Mouse (Mus musculus) ES-Bruce4 (cell line): Measurements from ENCODE around the gene Ankrd9.

ENCODE experiments used
- EP300 ChIP-seq: IDR thresholded peaks from 2 replicates; pipeline ENCODE4 v1.6.1; 2011; ENCODE audit warnings: low read depth, low read length; ENCODE audit not compliant: insufficient read depth
- POLR2A ChIP-seq: IDR thresholded peaks from one replicate; pipeline ENCODE4 v1.8.1; 2011; ENCODE audit warnings: low read length; ENCODE audit not compliant: insufficient read depth

DNA sequence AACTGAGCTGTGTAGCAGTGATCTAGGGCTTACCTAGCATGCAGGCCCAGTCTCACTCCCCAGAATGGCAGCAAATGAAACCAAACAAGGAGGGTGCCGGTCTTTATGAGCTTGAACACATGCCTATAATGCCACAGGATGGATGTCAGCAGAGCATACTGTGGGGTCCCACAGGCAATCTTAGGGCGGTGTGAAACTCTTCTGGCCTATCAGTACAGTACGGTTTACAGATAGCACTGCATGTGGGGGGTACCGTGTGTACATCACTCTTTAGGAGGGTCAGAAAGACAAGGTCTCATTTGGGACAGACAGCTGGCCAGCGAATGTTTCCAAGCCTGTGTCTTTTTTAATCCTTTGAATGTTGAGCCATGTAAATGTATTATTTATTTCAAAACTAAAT, 6.9 kb downstream of the Ankrd9 start:
- TF ChIP-seq POLR2A (no peak), EP300 (no peak)
